Mouse (Mus musculus): ENCODE results near the gene Zfp871.
"Not testable (repeated sequence)": the region's sequence is repeated elsewhere in the genome, so short reads cannot be mapped to it uniquely, and the experiment has no call there.

Gene Zfp871

DNA sequence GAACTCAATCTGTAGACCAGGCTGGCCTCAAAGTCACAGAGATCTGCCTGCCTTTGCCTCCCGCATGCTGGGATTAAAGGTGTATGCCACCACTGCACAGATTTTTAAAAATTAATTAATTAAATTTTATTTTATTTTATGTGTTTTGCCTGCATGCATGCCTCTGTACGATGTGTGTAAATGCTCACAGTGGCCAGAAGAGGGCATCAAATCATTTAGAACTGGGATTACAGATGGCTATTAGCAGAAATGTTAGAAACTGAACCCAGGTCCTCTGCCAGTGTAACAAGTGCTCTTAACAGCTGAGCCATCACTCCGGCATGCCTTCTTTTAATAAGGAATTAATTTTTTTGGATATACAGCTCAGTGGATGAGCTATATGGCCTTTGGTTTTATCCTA lies 59.1 kb downstream of the Zfp871 start:
- DNase-seq (ENCODE audit: low read depth), result peak; percentile 18

DNA sequence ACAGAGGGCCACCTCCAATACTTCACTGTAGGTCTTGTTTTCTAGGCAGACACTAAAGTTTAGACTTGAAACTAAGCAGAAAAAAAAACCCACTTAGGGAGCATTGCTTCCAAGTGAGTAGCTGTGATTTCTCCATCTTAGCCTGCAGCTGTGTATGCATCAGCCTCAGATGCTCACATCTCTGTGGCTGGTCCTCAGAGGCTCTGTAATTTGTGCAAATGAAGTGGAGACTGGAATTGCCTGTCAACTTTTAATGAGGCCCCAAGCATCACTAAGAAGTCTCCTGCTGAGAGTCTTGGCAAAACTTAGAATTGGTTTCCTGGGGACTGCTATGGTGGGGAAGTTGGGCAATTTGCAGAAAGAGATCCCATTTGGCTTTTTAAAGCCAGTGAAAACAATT lies 61.7 kb downstream of the Zfp871 start:
- not testable (repeated sequence) for DNase-seq (ENCODE audit: low read depth)

DNA sequence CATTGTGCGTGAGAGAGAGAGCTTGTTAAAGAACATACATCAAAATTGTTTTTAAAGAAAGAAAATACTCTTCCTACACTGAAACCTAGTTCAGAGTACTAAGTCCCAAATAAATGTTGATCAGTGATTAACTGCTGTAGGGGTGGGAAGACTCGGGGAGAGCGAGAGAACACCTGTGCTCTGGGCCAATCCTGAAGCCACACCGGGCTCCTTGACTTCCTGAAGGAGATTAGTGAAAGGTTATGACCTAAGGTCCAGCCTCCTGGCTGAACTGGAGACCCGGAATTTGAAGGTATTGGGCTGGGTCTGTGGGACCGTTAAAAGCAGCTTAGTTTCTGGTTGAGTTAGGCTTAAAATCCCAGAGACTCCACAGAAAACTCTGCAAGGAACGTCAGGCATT lies 65.3 kb downstream of the Zfp871 start:
- no peak for DNase-seq (ENCODE audit: low read depth)

DNA sequence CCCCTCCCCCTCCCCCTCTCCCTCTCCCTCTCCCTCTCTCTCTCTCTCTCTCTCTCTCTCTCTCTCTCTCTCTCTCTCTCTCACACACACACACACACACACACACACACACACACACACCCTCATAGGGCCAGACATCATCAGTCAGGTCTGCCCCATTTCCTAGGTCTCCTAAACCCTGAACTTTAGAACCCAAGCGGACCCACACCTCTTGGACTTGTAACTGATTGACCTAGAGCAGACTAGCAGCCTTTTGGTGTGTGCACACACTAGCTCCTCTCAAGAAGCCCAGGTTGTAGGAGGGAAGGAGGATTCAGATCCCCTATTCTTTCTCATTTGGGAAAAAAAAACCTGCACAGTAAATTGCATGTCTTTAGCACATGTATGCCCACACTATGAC lies 65.9 kb downstream of the Zfp871 start:
- not testable (repeated sequence) for DNase-seq (ENCODE audit: low read depth)
